Mouse (Mus musculus): ENCODE results near the gene Gm20388. TPM values are rescaled to one million over a fixed set of nuclear protein-coding genes. Genes with fewer than 3 reads are reported as not detected.

Gm20388 gene
- total RNA-seq, 2 experiments from 2014 or later, result 4.4 to 7.8 TPM

DNA sequence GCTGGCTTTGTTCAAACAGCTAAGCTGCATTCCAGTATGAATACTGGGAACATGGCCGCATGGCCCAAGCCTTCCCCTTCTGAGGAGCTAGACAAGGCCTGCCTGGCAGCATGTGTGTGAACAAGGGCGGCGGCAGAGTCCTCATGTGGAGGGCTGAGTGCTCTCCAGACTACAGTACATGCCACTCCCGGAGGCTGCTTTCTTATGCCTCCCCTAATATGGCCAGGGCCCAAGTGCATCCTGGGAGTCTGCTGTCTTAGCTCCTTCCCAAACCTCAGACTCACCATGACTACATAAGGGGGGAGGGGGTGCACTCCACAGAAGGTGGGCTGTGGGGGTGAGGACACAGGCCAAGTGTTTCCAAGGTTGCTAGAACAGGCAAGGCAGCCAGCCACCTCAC lies 1882.0 kb downstream of the Gm20388 start:
- no peak for DNase-seq (ENCODE audit: low spot score in 2 of 2)

DNA sequence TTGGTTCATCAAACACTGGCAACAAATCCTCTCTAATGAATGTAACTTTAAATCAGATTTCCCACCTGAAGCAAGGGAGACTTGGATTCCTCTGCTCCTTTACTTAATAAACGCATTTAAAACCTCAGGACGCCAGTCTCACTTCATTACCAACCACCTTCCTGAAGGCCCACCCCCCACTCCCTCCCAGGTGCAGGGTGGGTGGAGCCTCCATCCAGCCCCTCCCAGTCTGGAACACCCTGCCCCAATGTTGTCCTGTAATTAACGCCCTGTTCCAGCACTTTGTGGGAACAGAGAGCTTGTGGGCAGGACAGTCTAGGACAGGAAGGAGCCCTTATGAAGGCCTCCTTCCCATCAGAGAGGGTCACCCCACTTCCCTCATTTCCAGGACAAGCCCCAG lies 1883.5 kb downstream of the Gm20388 start:
- no peak for DNase-seq (ENCODE audit: low spot score in 2 of 2)

DNA sequence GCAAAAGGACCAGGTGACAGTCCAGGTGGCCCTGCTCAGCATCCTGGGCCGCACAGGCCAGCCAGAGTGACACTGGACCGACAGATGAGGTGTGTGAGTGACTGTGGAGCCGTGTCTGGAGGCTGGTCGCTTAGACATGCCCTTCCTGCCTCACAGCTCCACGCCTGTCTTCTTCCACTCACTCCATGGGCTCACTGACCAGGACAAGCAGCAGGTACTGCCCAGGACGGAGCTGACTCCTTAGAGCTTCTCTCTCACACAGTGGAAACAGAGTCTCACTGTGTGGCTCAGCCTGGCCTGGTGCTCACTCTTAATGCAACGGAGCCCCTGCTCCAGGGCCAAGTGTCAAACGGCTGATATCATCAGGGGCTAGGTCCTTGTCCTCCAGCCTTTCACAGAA lies 1884.8 kb downstream of the Gm20388 start:
- no peak for DNase-seq (ENCODE audit: low spot score in 2 of 2)

DNA sequence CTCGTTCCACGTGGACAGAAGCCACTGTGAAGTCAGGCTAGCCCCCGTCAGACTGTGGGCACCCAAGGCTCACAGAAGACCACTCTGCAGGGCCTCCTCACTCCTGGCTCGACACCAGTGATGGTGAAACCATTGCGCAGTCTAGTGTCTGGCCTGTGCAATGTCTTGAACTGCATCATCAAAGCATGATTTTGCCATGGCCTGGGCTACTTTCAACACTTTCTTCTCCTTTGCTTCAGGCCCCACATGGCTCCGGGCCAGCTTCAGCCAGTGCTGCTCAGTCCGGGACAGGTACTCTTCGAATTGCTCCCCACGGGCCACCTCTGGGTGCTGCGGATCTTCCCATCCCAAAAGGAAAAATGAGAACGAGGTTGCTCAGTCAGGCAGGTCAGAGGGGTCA lies 1885.8 kb downstream of the Gm20388 start:
- DNase-seq (ENCODE audit: low spot score in 2 of 2), result no peak

DNA sequence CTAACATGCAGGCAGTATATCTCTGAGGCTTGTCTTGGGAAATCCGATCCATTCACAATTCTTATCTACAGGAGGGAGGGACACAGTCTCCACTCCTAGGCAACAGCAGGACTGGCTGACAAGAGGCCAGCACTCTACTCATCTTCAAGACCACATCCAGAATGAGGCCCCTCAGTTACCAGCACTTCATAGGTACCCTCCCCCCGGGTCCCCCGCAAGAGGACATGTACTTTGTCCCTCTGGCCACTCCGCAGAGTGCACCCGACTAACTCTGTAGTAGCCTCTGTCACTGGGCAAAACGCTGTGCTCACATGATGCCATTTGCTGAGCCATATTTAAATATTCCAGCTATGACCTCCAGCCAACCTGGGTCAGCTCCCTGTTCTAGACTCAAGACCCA lies 1887.8 kb downstream of the Gm20388 start:
- DNase-seq (ENCODE audit: low spot score in 2 of 2), result no peak

DNA sequence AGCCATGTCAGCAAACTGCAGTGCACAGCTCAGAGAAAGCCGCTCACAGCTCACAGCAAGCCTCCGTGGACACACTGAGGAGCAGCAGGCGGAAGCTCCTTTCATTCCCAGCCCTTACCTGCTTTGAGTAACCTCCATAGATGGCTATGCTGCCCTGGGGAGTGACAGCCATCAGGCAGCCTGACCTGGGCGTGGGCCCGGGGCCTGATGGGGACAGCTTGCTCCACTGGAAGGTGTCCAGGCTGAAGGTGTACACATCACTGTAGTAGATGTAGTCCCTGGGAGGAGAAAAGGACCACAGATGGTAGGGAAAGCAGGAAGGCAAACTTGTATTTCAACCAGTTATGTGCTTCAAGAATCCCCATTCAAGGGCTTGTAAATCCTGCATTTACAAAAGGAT lies 1894.2 kb downstream of the Gm20388 start:
- DNase-seq (ENCODE audit: low spot score in 2 of 2), result no peak

DNA sequence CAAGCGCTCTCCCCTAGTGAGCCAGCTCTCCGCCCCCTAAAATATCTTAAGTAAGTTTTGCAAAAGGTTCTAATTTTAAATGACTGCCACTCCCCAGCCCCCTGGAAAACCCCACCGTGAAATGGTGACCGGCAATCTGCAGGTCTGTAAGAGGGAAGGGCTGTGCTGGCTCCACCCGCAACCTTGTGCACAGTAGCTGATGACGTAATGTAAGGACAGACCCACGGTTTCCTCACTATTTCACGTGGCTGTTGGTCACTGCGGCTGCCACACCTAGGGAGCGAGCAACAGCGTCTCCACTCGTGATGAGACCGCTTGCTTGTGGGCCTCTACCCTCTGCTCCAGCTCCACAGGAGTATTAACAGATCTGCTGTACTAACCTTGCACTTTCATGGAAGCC lies 1895.5 kb downstream of the Gm20388 start:
- DNase-seq (ENCODE audit: low spot score in 2 of 2), result no peak

DNA sequence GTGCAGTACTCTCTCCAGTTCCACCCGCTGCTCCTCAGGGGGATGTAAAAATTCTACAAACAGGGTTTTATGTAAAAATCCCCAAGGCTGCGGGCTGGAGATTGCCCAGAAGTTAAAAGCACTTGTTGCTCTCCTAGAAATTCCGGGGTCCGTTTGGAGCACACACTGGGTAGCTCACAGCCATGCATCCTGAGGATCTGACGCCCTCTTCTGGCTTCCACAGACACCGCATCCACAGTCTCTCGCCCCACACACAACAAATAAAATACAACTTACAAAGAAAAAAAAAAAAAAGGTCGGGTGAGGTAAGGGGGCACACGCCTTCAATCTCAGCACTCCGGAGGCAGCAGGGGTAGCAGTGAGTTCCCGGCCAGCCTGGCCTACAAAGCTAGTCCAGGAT lies 1897.4 kb downstream of the Gm20388 start:
- no peak for DNase-seq (ENCODE audit: low spot score in 2 of 2)

DNA sequence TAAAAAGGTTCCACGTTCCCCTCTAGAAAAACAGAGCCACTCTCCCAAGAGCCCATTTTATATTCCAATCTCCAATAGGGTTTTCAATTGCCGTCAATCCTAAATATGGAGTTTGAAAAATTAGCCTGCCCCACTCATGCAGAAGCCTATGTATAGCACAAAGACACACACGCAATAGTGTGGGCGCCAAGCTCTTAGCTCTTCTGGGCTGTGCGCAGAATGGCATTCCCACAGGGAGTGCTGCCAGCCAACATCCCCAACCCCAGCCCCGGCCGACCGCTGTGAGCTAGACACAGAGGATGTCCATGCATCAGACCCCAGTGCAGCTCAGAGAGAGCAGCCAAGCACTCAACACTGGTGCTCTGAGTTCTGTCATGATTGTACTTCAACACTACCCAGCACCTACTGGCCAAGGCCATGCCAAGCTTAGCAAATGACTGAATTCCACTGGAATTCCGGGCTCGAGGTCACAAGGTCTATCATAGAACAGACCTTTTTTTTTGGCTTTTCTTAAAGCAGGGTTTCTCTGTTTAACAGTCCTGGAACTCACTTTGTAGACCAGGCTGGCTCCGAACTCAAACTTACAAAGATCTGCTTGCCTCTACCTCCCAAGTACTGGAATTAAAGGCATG lies 1899.0 kb downstream of the Gm20388 start:
- DNase-seq (ENCODE audit: low spot score in 2 of 2), result peak; percentile 71 to 80

DNA sequence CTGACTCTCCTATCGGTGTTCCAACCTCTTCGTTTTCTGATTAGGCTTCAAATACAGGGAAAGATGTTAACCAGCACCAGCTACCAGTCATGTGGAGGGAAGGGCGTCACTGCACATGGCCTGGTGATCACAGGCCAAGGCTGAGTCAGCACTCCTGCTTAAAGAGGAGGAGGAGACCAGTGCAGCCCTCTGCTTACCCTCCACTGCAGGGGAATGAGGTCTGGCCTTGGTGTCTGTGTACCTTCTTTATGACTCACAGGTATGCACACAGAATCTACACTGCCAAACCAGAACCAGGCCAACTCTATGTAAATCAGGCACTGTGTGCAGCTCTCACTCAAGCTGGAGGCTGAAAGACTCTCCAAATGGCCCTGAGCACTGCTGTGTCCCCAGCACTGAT lies 1900.9 kb downstream of the Gm20388 start:
- no peak for DNase-seq (ENCODE audit: low spot score in 2 of 2)

DNA sequence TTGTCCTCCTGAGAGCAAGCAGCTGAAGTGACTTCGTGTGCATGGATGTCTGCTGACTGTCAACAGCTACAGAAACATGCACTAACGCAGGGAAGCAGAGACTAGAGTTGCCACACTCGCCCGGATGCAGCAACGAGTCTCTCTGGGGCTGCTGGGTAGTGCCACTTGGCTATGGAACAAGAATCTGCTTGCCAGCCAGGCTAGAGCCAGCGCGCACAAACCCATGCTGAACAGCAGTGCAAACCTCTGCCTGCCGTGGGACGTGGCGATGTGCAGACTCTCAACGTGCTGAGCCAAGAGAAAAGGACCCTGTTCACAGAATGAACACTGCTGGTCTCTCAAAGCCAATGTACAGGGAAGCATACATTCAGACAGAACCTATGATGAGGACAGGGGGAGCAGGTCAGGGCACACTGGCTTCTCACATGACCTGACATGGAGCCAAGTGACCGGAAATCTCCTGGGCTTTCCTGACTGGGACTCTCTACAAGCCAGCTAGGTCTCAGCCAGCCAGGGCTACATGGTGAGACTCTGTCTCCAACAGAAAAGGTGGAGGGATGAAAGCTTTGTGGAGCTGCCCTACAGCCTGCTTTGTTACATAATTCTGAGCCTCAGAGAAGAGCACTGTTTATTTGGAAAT lies 1901.4 kb downstream of the Gm20388 start:
- DNase-seq (ENCODE audit: low spot score in 2 of 2), result peak in 1 of 2 experiments; percentile 42

DNA sequence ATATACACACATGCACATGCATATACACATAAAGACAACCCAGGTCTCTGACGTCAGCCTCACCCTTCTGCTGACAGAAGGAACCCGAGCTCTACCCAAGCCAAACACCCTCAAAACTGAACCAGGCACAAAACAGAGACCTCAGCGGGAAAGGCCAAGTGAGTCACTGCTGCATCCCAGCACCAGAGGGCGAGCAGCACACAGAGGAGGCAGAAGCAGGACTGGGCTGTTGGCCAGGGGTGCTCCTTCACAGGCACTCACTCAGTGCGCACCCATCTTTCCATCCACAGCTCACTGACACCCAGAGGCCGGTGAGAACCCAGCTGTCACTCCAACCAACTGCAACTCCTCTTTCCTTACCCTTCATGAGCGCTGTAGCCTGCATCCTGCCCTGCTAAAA lies 1907.6 kb downstream of the Gm20388 start:
- no peak for DNase-seq (ENCODE audit: low spot score in 2 of 2)

DNA sequence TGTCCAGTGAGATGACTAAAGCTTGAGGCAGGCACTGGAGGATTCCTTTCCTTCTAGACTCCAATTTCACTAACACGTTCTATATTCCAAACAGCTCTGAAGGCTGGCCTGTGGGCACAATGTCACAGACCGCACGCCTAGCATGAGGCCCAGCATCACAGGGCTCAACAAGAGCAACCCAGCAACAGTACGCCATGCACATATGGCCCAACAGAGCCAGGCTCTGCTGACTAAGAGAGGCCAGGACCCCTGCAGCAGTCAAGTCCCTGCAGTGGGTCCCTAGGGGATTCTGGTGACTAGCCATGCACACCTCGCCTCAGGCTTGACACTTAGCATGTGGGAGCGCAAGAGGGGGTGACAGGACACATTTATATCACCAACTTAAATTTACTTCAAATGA lies 1910.2 kb downstream of the Gm20388 start:
- no peak for DNase-seq (ENCODE audit: low spot score in 2 of 2)

DNA sequence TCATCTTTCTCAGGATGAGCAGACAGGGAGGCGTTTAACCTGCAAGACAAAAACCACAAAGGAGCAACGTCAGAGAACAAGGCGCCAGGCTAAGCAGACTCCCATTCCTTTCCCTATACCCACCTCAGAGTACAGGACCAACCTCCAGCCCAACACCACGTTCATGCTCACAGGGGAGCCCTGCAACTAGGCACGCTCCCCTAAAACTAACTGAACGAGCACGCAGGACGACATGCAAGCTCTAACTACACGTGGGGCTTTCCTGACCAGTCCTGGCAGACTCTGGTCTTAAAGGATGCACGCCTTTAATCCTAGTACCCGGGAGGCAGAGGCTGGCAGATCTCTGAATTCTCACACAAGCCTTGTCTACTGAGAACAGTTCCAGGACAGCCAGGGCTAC lies 1910.7 kb downstream of the Gm20388 start:
- DNase-seq (ENCODE audit: low spot score in 2 of 2), result no peak

DNA sequence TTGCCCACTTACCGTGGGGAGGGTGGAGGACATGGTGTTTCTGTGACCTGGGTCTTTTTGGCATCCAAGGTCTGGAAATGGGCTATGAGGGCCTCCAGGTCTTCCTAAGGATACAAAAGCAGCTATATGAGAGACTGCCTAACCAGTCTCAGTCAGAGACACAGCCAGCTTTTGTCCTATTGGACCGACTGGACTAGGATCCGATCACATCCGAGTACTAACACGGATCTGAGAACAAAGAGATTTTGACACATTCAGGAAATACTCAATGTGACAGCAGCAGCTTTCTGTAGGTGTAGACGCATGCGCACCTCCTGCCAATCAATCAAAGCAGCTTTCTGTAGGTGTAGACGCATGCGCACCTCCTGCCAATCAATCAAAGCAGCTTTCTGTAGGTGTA lies 1911.1 kb downstream of the Gm20388 start:
- DNase-seq (ENCODE audit: low spot score in 2 of 2), result no peak

DNA sequence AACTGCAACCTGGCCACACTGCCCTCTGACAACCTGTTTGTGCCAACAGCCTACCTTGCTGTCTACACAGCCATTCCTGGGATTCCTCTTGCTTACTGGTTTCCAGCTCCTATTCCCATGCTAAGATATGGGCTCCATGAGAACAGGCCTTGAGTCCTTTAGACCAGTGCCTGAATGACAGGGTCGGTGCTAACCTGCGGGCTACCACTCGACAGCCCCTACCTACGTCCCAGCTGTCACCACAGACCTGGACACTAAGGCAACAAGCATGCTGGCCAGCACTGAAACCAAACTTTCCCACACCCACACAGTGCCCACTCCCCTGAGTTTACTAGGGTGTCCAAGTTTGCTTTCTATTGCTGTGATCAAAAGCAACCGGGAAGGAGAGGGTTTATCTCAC lies 1917.1 kb downstream of the Gm20388 start:
- no peak for DNase-seq (ENCODE audit: low spot score in 2 of 2)

DNA sequence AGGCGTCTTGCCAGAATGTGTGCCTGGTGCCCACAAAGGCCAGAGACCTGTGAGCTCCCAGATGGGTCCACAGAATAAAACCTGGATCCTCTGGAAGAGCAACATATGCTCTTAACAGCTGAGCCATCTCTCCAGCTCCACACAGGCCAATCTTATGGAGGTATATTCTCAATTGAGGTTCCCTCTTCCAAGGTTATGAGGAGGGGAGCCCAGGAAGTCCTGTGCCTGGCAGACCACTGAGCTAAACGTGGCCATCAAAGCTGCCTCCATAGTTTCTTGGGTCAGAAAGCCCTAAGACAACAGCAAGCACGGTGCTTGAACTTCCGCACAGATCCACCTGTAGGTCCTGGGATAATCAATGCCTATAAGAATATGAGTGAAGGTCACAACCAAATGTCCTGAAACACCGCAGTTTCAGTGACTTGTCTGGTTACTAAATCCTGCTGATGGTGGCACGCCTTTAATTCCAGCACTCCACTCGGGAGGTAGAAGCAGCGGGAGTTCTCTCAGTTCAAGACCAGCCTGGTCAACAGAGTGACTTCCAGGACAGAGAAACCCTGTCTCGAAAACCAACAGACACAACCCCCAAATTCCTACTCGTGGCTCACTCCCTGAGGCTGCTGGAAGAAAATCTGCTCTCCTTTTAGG lies 1917.9 kb downstream of the Gm20388 start:
- DNase-seq (ENCODE audit: low spot score in 2 of 2), result no peak

DNA sequence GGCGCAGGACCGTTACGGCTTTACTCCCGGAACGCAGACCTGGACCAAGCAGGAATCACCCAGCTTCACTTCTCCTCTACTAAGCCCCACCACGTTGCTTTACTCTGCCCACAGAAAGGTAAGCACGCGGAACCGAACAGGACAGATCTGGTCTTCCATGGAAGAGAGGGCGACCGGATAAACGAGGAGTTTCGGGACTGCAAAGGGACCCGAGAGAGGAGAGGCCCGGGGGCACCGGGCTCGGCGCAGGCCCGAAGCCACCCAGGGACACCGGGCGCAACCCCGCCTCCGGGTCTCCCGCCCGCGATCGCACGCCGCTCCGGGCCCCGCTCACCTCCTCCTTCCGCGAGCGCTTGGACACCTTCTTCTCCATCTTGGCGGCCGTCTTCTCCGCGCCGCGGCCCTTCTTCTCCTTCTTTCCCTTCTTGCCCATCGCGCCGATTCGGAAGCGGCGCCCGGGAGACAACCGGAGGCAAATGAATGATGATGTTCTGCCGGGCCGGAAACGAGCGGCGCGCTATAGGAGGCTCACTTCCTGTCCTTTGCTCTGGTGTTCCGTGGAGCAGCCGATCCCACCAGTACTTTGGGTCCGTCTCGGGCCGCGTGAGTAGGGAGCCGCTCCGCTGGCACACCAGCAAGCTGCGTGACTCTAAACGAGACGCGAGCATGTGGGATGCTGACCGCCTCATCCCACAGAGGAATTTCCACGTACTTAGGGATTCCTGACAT lies 1918.6 kb downstream of the Gm20388 start, which contains the start of gene Klhdc4:
Gene Klhdc4, minus strand, starts transcription at position 522 of the 729 bp plus-strand sequence.
- peak; percentile 86 to 89 for DNase-seq (ENCODE audit: low spot score in 2 of 2)

DNA sequence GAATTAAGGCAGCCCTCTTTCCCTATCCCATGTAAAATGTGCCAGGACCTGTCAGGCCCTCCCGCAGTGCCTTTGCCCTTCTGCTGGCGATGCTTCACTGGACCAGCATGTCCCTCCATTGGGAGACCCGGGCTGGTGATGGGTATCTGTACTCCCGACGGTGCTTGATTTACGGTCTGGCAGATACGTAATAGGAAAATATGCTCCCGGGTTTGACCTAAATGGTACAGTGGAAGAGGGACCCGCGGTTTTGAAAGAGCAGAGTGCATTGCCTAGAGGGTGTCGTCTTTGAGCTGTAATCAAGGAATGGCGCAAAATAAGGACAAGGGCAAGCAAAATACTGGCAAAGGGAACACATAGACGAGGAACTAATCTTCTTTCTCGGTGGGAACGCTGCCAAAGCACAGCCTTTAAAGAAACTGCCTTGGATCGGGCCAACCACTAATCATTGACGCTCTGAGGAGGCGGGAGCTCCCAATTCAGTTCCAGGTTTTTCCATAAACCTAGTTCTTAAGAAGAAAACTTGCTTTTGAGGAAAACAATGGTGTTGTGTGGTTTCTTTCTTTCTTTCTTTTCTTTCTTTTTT lies 1919.2 kb downstream of the Gm20388 start:
- no peak for DNase-seq (ENCODE audit: low spot score in 2 of 2)

DNA sequence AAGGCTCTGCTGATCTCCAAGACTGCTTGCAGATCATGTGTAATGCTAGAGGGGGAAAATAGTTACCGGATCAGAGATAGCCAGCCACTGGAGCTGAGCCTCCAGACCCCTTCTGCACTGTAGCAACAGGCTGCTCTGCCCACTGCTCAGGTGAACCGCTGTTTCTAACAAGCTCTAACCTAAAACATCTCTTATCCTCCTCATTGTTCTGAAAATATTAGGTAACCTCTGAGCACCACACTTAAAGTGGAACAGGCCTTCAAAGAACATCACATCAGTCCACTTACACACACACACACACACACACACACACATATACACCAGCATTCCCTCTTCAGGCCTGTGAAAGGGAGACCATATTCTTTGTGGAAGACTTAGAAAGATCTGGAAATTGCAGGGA lies 1921.4 kb downstream of the Gm20388 start:
- DNase-seq (ENCODE audit: low spot score in 2 of 2), result no peak

DNA sequence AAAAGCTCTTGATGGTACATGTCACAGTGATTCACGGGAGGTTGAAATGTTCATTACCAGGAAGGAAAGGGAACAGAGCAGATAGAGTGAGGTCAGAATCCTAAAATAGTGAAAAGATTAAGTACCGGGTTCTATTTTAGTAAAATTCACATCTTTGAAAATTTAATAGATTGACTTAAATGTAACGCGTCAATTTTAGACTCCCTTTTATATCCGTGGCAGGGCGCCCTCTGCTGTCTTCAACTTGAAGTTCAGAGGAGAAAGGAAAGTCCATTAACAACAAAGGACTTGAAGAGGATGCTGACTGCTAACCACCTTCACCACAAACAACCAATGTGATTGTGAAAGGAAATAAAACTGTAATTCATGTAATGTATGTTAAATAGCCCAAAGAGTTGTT lies 1921.9 kb downstream of the Gm20388 start:
- DNase-seq (ENCODE audit: low spot score in 2 of 2), result peak; percentile 78 to 86

DNA sequence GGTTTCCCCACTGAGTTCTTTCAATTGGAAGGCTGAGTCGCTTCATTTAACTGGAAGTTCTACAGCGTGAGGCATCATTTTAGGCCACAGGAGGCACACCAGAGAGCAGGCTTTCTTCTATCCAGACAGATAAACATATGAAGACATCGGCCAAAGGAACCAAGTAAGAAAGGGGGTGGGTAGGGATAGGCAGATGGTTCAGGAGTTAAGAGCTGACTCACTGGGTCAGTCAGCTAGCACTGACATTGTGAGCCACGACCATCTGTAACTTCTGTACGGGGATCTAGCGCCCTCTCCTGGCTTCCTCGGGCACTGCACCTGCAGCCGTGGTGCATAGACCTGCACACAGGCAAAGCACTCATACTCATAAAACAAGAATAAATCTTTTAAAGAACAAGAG lies 1930.6 kb downstream of the Gm20388 start:
- peak; percentile 77 to 81 for DNase-seq (ENCODE audit: low spot score in 2 of 2)
